Mouse (Mus musculus): ENCODE measurements around the gene Dek.

GRCm38 (mm10) chr13:47135741-47136140, 29.7 kb upstream of the Dek start:
- TF ChIP-seq MXI1 (IDR thresholded peaks at IDR 0.05; ENCODE audit: low read depth, low read length) (no peak), CHD1 (IDR thresholded peaks at IDR 0.05; ENCODE audit: low read depth, low read length) (no peak), MYB (IDR thresholded peaks at IDR 0.05; ENCODE audit: low read depth, low read length) (no peak), USF1 (IDR thresholded peaks at IDR 0.05; ENCODE audit: low read depth, low read length) (no peak)

All from MEL (cell line).